Mouse (Mus musculus) c-Kit-positive CD71-negative TER-119-negative erythroid progenitor cells, embryonic 14.5 days (primary cell): ENCODE data around the gene Nktr.

ENCODE experiments used
- DNase-seq: peaks from one replicate; pipeline ENCODE4 v3.0.0-alpha.2; 2013; ENCODE audit warnings: low read depth

Nktr gene

GRCm38 (mm10) chr9:121707801-121708200 is 11.2 kb upstream of the Nktr start:
- no peak for DNase-seq

GRCm38 (mm10) chr9:121708506-121709486 is 10.2 kb upstream of the Nktr start:
- DNase-seq = no peak

GRCm38 (mm10) chr9:121709898-121710583 is 8.9 kb upstream of the Nktr start, which contains the start of gene Ss18l2:
Ss18l2 (plus strand) TSS chr9:121710329.
- peak; percentile 99 for DNase-seq

DNA sequence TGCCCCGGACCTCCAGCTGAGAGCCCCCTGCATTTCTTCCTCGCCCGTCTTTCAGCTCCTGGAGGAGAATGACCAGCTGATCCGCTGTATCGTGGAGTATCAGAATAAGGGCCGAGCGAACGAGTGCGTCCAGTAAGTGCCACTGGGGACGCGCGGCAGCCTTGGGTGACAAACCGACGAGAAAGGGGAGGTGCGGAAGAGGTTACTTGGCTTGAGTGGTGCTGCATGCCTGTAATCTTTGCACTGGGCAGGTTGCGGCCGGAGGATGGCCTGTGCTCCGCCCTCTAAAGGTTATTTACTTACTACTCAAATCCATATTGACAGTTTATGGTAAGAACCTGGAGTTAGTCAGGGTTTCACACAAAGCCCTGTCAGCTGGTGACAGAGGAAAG is 8.4 kb upstream of the Nktr start:
- no peak for DNase-seq

DNA sequence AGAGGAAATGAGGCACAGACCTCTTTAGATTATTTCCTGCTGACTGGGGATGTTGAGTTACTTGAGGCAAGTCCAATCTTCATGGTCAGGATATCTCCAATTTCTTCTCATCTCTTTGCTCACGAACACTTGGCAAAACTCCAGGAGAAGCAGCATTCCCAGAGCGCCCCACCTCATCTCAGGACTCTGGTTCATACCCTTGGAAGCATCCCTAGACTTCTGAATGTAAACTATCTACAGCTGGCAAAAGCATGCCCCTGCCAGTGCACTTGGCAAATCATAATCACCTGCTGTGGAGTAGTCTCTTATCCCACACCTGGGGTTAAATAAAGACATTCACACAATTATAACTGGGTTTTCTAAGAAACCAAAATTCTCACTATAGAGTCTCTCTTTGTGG is 1.9 kb upstream of the Nktr start:
- DNase-seq = no peak

DNA sequence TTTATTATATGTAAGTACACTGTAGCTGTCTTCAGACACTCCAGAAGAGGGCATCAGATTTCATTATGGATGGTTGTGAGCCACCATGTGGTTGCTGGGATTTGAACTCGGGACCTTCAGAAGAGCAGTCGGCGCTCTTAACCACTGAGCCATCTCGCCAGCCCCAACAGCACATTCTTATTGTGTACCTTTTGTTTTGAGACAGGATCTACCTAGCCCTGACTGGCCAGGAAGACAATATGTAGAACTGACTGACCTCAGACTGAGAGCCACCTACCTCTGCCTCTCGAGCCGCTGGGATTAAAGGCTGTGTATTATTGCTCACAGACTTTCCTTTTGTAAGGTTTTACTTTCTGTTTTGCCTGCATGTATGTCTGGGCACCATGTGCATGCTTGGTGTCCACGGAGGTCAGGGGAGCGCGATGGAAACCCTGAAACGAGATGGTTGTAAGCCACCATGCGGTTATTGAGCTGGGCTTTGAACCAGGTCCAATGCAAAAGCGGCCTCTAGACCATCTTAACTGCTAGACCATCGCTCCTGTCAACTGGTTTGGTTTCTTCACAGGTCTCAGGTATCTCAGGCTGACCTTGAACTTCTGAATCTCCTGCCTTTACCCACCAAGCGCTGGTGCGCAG is 781 bp upstream of the Nktr start:
- no peak for DNase-seq

GRCm38 (mm10) chr9:121719347-121720331 is 670 bp downstream of the Nktr start:
- no peak for DNase-seq

DNA sequence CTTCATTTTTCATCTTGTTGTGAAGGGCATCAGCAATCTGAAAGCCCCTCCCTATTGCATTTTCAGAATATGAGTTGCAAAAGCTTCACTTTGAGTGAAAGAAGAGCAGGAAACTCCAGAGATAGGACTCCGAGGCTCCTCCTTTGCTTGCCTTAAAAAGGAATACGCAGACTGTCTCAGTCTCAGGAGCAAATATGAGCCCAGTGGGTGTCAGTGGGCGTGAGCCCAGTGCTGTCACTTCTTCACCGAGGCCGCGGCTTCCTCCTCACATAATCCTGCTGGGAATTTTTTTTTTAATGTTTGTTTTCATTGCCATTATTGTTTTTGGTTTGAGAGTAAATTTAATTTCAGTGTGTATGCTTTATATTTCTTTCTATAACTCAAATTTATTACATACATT is 21.5 kb downstream of the Nktr start:
- DNase-seq = no peak

- DNase-seq = no peak
These were observed 22.2 kb downstream of the Nktr start for GRCm38 (mm10) chr9:121741168-121741567.

GRCm38 (mm10) chr9:121744051-121744450 is 25.1 kb downstream of the Nktr start:
- DNase-seq = no peak

DNA sequence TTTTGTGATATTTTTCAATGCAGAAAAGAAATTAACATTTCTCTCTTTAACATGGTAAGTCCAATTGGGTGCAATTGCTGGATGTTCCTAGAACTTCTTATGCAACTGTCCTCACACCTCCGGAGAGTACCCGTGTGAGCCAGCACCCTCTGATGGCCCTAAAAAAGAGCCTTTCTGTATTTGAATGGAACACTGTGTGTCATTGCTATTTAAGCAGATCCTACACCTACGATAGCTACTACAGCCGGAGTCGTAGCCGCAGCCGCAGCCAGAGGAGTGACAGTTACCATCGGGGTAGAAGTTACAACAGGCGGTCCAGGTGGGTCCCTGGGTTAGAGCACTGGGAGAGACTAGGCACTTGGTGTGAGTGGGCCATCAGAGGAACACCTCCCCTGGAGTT is 33.8 kb downstream of the Nktr start:
- no peak for DNase-seq

- no peak for DNase-seq
These were observed 35.7 kb downstream of the Nktr start for GRCm38 (mm10) chr9:121754624-121755023.

DNA sequence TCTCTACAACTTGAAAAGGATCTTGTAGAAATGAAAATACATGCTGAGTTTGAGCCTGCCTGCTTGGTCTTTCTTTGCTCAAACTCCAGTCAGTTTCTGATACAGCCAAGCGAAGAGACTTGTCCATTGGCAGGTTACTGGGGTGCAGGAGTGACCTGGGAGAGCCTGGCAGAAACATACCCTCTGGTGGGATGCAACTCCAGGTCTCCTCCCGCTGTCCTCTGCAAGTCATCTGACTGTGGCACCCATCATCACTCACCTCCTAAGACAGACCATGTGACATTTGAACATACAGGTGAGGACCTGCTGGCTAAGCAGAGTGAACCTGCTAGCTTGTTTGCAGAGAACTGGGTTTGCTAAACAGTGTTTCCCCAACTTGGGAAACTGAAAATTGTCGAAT is 37.8 kb downstream of the Nktr start:
- DNase-seq = no peak

DNA sequence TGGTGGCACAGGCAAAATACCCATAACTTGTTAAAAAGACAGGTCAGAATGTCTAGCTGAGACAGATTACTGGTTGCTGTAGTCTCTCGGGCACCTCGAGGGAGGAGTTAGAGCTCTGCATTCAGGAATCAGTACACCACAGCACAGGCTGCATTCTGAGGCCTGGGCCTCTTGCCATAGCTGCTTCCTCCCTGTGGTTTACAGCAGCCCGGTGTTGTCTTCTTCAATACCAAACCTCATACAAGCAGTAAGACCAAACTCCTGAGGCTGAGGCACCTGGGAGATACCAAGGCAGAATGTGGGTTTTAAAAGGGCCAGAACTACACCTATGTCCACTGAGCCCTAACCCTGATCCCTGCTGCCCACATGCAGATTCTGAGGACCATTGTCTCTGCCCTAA is 38.5 kb downstream of the Nktr start:
- DNase-seq = no peak

DNA sequence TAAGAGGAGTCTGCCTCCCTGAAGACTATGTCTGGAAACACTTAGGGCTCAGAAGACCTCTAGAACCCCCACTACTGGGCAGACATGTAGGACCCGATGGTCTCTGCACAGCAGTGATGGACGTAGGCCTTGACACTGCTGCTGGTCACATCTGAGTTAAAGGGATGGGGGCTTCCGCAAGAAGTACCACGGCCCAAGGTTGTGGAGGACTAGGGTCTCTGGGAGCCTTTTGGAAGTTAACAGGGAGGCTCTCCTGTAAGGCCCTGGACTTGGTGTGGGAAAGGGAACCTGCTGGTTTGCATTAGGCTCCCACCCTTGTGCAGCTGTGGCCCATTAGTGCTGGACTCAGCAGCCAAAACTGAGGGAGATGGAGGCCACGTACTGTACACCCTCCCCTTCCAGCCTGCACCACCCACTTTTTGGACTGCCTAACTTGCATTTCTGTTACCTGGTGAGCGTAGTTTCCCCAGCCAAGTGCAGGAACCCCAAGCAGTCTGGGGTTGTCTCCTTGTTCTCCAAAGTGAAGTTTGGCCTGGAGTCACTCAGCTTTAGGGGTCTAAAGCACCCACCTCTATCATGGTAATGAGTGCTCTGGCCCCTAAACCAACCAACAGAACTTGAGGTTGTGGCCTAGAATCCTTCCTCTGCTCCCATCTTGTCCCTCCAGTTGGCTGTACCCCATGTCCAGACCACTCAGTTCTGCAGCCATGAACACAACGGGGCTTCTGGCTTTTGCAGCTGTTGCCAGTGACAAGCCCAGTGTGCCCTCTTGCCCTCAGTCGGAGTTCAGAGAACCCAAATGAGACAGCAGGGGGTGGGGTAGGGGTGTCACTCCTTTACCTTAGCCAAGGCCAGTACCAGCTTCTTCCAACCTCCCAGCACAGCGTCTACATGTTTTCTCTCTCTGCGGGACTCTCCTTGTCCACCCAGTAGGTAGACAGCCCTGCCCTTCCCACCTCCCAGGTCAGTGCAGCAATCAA is 39.2 kb downstream of the Nktr start:
- no peak for DNase-seq

- DNase-seq = no peak
These were observed 40.4 kb downstream of the Nktr start, which contains the start of gene Zfp651 for GRCm38 (mm10) chr9:121759091-121760081. Zfp651 (plus strand) TSS chr9:121759330.

DNA sequence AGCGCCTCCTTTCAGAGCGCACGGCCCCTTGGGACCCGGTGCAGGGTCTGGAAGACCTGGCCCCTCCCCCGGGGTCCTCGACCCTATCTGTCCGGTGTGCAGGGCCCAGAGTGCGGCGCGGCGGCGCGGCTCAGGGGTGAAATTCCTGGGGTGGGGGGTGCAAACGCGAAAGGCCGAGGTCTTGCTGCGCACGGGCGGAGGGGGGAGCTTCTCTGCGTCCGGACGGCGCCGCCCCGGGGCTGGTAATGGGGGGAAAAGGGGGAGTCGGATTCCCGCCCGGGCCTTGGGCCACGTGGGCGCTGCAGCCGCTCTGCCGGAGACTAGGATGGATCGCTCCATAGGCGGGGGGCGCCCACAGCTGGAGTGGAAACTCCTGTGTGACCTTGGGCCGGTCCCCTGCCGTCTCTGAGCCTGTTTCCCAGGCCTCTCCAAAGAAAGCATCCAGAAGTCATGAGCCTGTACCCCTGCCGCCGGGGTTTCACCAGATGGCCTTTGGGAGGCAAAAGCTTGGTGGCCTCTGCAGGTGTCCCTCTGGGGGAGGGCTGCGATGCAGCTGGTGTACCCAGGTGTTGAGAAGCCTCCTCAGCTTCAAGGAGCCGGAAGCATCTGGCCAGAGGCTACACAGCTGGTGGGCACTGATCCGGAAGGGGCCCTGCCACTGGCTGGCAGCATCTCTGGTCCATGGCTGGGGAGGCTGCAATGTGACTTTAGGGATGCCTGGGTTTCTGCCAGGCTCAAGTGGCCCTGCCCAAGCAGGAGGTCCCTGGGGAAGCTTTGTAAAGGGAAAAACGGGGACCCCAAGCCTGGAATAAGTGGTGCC is 41.5 kb downstream of the Nktr start:
- no peak for DNase-seq

- no peak for DNase-seq
These were observed 42.2 kb downstream of the Nktr start for GRCm38 (mm10) chr9:121761091-121761665.
